Mouse (Mus musculus) kidney, adult 18-20 months (tissue): ENCODE measurements around the gene Nf2.

ENCODE experiments used
- DNase-seq: peaks from one replicate; pipeline ENCODE4 v3.0.0; 2021

Nf2 gene

DNA sequence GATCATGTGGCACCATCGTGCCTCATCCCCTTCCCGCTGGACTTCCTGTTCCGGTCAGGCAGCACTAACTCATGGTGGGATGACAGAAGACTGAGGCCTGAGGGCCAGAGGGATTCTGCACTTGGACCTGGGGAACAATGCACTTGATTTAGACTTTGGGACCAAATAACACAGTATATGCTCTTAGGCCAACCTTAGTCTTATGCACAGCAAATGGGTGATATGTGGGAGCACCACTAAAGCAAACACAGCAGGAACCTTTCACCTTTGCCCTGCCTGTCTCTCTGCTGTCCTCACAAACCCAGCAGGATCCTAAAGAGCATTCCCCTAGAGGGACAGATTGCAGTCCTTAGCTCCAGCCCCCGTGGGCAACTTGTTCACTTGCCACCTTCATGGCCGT lies 108.6 kb downstream of the Nf2 start:
- no peak for DNase-seq

DNA sequence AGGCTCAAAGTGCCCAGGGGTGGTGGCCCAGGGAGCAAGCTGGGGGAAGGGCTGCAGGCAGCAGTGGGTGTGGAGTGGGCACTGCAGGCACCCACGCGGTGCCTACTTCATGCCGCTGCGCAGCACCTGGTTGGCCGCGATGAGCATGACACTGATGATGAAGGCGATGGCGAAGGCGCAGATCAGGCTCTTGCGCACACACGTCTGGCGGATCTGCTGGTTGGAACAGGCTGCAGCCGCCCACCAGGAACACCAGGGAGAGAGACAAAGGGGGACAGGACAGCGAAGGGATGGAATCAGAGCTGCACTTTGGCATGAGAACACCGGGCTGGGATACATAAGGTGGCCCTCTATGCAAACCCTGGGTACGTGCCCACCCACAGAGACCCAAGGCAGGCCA lies 110.6 kb downstream of the Nf2 start:
- no peak for DNase-seq

DNA sequence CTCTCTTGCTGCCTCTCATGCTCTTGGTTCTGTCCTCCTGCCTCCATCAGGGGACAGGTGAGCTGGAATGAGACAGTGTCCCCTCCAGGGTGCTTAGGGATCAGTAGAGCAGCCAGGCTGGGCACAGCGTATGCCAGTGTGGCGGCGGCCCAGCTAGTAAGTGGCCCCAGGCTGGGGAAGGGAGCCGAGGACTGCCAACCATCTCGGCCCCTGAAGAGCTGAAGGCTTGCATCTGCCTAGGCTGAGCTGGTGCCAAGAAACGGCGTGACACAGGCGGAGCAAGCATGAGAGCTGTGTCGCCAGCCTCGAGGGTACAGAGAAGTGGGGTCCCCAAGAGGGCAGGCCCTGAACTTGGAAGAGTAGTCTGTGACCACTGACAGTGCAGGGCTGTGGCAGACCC lies 111.7 kb downstream of the Nf2 start:
- DNase-seq, result no peak

DNA sequence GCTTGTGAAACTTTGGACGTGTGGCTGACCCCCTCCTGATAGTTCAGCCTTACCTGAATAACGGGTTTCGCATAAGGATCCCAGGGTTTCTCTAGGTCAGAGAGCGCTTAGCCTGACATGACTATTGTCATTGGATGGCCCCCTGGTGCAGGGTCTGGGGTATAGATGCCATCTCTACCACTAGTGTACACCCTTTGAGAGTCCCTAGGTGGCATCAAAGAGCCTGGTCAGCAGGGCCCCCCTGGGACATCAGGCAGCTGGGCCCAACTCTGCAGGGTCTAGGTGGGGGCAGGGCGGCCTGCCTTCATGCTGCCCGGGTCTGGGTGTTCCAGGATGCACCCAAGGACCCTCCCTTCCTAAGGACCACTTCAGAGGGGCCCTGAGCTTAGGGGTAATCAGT lies 113.0 kb downstream of the Nf2 start:
- no peak for DNase-seq

DNA sequence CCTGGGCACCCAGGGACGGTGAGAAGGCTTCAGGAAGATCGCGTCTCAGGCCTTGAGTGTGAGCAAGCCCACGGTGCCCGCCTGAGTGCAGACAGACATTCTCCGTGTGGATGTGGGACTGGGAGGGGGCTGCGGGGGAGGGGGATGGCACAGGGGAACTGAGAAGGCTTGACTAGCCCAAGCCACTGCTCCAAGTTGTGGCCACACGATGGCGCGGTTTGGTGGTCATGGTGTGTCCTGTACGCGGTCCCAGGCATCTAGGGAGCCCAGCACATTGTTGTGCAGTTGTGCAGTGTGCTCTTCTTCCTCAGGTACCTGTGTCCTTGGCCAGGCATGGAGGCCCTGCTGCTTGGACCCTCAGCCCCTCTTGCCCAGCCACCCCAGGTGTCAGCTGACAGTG lies 115.2 kb downstream of the Nf2 start:
- no peak for DNase-seq

DNA sequence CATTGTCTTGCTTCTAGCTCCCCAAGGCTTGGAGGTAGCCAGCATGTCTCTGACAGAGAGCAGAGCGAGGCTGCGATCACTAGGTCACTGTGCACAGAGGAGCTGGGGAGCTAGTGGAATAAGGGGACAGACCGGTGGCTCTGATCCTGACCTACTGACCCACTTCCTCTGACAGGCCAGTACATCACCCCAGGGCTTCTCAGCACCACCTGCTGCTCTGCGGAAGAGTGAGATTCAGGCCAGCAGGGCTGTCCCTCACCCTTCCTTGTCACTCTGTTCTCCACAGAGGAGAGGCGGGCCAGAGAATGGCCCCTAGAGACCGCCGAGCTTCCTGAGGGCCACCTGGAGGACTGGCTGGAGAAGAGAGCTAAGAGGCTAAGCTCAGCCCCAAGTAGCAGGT lies 117.6 kb downstream of the Nf2 start:
- no peak for DNase-seq

DNA sequence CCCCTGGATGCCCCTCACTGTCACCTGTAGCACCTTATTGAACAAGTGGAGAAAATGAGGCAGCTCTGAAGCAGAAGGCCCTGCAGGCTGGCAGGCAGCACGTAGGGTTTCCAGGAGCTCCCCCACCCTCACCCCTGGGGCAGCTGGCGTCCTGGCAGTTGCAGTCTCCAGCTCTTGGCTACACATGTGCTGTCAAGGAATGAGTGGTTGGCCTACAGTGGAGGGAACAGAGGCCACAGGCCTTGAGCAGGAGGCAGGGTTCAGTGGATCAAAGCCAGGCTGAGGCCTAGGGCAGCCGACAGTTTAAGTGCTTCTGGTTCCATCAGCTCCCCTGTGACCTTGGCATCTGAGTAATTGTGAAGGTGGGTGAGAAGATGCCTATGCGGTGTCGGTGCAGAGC lies 118.4 kb downstream of the Nf2 start:
- DNase-seq, result no peak

DNA sequence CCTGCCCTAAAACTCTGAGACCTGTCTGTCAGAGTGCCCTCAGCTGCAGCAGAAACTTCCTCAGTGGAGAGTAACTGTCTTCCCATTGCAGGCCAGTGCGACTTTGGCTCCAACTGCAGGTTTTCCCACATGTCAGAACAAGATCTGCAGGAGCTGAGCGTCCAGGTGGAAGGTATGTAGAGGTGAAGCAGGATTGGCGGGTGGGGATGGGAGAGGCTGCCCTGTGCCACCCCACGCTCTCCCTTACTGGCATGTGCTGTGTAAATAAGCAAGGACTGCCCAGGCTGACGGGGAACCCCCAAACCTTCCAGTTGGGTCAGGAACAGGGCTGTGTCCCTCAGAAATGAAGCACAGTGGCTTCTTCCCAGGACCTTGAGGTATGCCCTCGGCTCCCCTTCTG lies 119.2 kb downstream of the Nf2 start:
- DNase-seq, result no peak

DNA sequence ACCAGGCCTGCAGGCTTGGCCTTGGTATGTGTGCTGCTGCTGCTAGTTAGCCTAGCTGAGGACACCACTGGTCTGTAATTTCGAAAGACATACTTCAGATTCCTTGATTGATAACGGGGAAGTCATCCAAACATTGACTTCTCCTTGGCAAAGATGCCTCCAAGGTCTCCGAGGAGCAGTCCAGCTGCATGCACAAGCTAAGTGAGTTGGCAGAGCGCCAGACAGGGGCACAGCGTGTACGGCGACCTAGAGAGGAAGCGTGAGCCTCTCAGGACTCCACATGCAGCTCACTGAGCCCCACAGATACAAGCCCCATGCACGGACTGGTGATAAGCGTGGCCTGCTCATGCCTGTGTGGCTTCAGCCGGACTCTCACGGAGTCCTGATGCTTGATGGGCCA lies 119.7 kb downstream of the Nf2 start:
- DNase-seq, result no peak

DNA sequence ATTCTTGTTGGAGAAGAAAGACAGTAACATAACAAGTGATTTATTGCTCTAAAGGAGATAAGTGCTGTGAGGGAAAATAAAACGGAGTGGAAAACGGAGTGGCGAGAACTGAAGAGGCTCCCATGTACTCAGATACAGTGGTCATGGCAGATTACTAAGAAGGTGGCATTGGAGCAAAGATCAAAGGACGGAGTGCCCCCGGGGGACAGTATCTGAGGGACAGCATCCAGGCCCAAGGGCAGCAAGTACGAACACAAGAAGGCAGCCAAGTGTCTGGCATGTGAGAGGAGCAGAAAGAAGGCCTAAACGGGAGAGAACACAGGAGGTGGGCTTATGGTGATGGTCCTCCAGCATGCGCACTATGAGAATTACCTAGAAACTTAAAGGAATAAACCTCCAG lies 127.6 kb downstream of the Nf2 start:
- no peak for DNase-seq

DNA sequence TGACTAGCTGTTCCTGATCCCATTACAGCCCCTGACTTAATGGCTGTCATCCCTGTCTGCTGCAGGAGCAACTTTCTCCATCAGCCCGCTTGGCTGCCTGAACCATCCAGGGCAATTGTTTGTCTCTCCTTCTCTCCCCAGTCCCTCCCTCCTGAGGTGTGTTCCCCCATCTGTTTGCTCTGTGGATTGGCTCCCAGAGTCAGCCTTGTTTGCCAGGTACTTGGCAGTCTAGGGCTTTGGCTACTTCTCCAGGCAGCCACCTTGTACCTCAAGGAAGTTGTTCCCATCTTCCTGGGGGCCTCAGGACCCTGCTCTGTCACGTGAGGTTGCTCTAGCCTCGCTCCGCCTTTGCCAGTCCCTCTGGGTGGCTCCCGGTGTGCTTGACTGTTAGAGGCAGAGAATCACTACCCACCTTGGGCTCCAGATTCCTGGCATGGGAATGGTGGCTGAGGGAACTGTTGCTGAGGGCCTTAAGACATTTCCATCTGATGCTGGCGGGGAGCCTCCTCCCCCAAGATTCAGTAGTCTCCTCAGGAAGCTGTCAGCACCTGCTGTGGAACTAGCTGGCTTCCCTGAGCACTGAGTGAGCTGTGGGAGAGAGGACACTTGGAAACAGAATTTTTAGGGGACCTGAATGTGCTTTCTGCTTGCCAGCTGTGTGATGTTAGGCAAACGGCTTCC lies 128.3 kb downstream of the Nf2 start:
- no peak for DNase-seq

DNA sequence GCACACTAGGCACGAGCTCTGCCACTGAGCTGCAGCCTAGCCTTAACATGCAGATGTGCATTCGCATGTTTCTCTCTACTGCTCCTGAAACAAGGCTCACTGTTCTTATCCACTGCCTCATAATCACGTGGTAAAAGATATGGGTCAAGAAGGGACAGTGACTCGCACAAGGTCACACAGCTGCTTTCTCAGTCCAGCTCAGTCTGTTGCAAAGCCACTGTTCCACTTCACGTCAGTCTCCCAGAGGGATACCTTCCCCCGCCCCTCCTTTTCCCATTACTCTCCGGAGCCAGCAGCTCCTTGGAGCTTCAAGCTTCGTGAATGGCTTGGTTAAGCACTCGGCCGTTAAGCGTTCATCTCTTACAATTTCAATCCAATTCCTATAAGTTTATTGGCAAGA lies 128.9 kb downstream of the Nf2 start:
- no peak for DNase-seq

DNA sequence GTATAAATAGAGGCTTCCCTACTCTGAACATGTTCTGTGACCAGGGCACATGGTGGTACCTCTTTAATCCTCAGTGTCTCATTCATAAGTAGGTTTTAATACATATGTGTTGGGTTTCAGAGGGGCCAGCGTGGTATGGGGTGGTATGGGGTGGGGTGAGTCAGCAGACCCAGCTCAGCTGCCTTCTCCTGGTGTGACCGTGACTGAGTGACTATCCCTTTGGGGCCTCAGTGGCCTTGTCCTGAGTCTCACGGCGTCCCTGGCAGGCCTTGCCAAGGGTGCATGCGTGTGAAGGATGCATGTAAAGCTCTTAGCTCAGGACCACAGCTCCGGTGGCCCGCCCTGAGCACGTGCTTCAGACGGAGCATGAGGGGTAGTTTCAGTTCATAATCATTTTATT lies 129.4 kb downstream of the Nf2 start:
- DNase-seq, result no peak

DNA sequence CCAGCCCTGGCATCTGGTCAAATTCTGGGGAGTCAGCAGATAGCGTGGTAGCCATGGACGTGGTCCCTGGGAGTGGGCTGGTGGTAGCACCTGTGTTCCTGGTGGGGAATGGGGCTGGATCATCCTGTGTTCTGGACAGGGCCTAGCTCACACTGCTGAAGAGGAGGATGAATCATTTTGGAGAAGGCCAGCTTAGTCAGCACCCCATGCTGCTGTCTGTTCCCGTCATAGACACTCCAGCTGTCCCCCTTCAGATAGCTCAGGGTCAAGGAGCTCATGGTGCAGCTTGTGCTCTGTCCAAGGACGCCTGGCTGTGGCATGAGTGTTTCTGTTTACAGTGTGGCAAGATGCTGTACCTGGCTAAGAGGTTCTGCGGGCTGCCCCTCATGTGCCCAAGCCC lies 130.8 kb downstream of the Nf2 start:
- no peak for DNase-seq

DNA sequence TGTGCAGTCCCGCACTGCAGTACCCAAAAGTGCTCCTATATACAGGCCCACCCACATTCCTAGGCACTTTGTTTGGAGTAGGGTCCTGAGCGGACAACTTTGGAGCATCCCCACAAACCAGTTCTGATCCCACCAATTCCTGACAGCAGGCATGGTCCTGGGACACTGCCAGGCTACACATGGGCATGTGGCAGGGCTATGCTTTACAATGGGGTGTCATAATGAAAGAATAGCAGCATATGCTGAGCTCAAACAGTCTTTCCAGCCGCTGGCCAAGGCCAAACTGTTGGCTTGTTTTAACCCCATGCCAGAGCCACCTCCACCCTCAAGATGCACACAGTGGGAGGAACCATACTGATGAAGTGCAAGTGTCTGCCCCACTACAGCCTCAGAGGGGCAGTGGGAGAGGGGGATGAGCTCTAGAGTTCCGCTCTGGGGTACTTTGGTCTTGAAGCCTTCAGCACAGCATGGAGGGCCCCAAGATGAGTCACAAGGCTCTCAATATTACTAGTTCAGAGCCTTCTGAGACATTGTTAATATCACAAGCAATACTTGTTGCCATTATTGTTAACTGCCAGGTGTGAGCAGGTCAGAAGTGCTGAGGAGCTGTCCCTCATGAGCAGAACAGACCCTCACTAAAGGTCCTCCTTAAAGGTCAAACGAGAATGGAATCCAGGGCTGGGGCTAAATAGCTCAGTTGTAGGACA lies 132.7 kb downstream of the Nf2 start:
- DNase-seq, result no peak
